Mouse (Mus musculus): ENCODE results near the gene Olfr403.
"Not testable (repeated sequence)": the region's sequence is repeated elsewhere in the genome, so short reads cannot be mapped to it uniquely, and the experiment has no call there.

Olfr403 gene

GRCm38 (mm10) chr11:74185949-74186348 lies at the start of gene Olfr403:
TSS of gene Olfr403 (plus strand) at chr11:74186249.
- Histone ChIP-seq H3K4me1 (replicated peaks; ENCODE audit: low read depth, low read length) (no peaks in the 10 kb centered on the region), H3K9me3 (ENCODE audit: low read length) (peaks cover 49% of the 10 kb centered on the region), H3K36me3 (ENCODE audit: insufficient read depth, low read length) (no peaks in the 10 kb centered on the region), H3K27me3 (ENCODE audit: insufficient read depth, low read length) (no peaks in the 10 kb centered on the region), H3K4me3 (replicated peaks; ENCODE audit: low read length) (no peak within 1 kb of the TSS)
- no peak for TF ChIP-seq CTCF (conservative IDR thresholded peaks at IDR 0.05; ENCODE audit: low read length)
- TF ChIP-seq NANOG (IDR thresholded peaks at IDR 0.05; ENCODE audit: borderline replicate concordance, low read length): no peak
- no peak for TF ChIP-seq POU5F1 (IDR thresholded peaks at IDR 0.05; ENCODE audit: borderline replicate concordance, low read length)

- peak; percentile 12; the same call in 1 of the 2 replicates for TF ChIP-seq NANOG (IDR thresholded peaks at IDR 0.05; ENCODE audit: borderline replicate concordance, low read length)
- peaks cover 92% of the 10 kb centered on the region for H3K9me3 ChIP-seq (ENCODE audit: low read length)
- H3K27me3 ChIP-seq (ENCODE audit: insufficient read depth, low read length); H3K4me1 ChIP-seq (replicated peaks; ENCODE audit: low read depth, low read length); H3K4me3 ChIP-seq (replicated peaks; ENCODE audit: low read length); H3K36me3 ChIP-seq (ENCODE audit: insufficient read depth, low read length): not testable (repeated sequence)
These were observed 46.0 kb upstream of the Olfr403 start for GRCm38 (mm10) chr11:74140001-74140400.

GRCm38 (mm10) chr11:74145866-74146265 lies 40.2 kb upstream of the Olfr403 start:
- H3K4me3 ChIP-seq (replicated peaks; ENCODE audit: low read length): no peak overlapping the region
- no peaks in the 10 kb centered on the region for H3K4me1 ChIP-seq (replicated peaks; ENCODE audit: low read depth, low read length)
- H3K27me3 ChIP-seq (ENCODE audit: insufficient read depth, low read length): no peaks in the 10 kb centered on the region
- peaks cover 97% of the 10 kb centered on the region for H3K9me3 ChIP-seq (ENCODE audit: low read length)
- H3K36me3 ChIP-seq (ENCODE audit: insufficient read depth, low read length): no peaks in the 10 kb centered on the region
- no peak for TF ChIP-seq NANOG (IDR thresholded peaks at IDR 0.05; ENCODE audit: borderline replicate concordance, low read length)

GRCm38 (mm10) chr11:74153229-74153628 lies 32.8 kb upstream of the Olfr403 start, which contains the start of gene Olfr402:
TSS of gene Olfr402 (plus strand) at chr11:74153529.
- TF ChIP-seq CTCF (conservative IDR thresholded peaks at IDR 0.05; ENCODE audit: low read length) (no peak), NANOG (IDR thresholded peaks at IDR 0.05; ENCODE audit: borderline replicate concordance, low read length) (no peak), POU5F1 (IDR thresholded peaks at IDR 0.05; ENCODE audit: borderline replicate concordance, low read length) (no peak)

GRCm38 (mm10) chr11:74168771-74169170 lies 17.3 kb upstream of the Olfr403 start:
- Histone ChIP-seq H3K36me3 (ENCODE audit: insufficient read depth, low read length) (no peaks in the 10 kb centered on the region), H3K4me3 (replicated peaks; ENCODE audit: low read length) (no peak overlapping the region), H3K27me3 (ENCODE audit: insufficient read depth, low read length) (no peaks in the 10 kb centered on the region), H3K9me3 (ENCODE audit: low read length) (peaks cover 51% of the 10 kb centered on the region), H3K4me1 (replicated peaks; ENCODE audit: low read depth, low read length) (no peaks in the 10 kb centered on the region)
- TF ChIP-seq NANOG (IDR thresholded peaks at IDR 0.05; ENCODE audit: borderline replicate concordance, low read length) (no peak), CTCF (conservative IDR thresholded peaks at IDR 0.05; ENCODE audit: low read length) (no peak), POU5F1 (IDR thresholded peaks at IDR 0.05; ENCODE audit: borderline replicate concordance, low read length) (no peak)

More at GRCm38 (mm10) chr11:74153229-74153628, 32.8 kb upstream of the Olfr403 start, which contains the start of gene Olfr402:
- Histone ChIP-seq H3K27me3 (ENCODE audit: insufficient read depth, low read length) (no peaks in the 10 kb centered on the region), H3K36me3 (ENCODE audit: insufficient read depth, low read length) (no peaks in the 10 kb centered on the region), H3K4me3 (replicated peaks; ENCODE audit: low read length) (no peak within 1 kb of the TSS), H3K4me1 (replicated peaks; ENCODE audit: low read depth, low read length) (no peaks in the 10 kb centered on the region), H3K9me3 (ENCODE audit: low read length) (peaks cover 62% of the 10 kb centered on the region)

- H3K36me3 ChIP-seq (ENCODE audit: insufficient read depth, low read length): no peaks in the 10 kb centered on the region
- H3K4me3 ChIP-seq (replicated peaks; ENCODE audit: low read length): no peak overlapping the region
- H3K27me3 ChIP-seq (ENCODE audit: insufficient read depth, low read length): no peaks in the 10 kb centered on the region
- no peak for TF ChIP-seq CTCF (conservative IDR thresholded peaks at IDR 0.05; ENCODE audit: low read length)
- TF ChIP-seq NANOG (IDR thresholded peaks at IDR 0.05; ENCODE audit: borderline replicate concordance, low read length): no peak
- TF ChIP-seq POU5F1 (IDR thresholded peaks at IDR 0.05; ENCODE audit: borderline replicate concordance, low read length): no peak
- peaks cover 52% of the 10 kb centered on the region for H3K9me3 ChIP-seq (ENCODE audit: low read length)
- no peaks in the 10 kb centered on the region for H3K4me1 ChIP-seq (replicated peaks; ENCODE audit: low read depth, low read length)
These were observed 2.9 kb upstream of the Olfr403 start for GRCm38 (mm10) chr11:74183168-74183567.

- H3K36me3 ChIP-seq (ENCODE audit: insufficient read depth, low read length): no peaks in the 10 kb centered on the region
- no peaks in the 10 kb centered on the region for H3K4me1 ChIP-seq (replicated peaks; ENCODE audit: low read depth, low read length)
These were observed 2.3 kb upstream of the Olfr403 start for GRCm38 (mm10) chr11:74183745-74184144.

GRCm38 (mm10) chr11:74211279-74211678 lies 25.2 kb downstream of the Olfr403 start, which contains the start of gene Olfr43:
TSS of gene Olfr43 (minus strand) at chr11:74211379.
- TF ChIP-seq POU5F1 (IDR thresholded peaks at IDR 0.05; ENCODE audit: borderline replicate concordance, low read length) (no peak), CTCF (conservative IDR thresholded peaks at IDR 0.05; ENCODE audit: low read length) (no peak)
- Histone ChIP-seq H3K4me1 (replicated peaks; ENCODE audit: low read depth, low read length) (no peaks in the 10 kb centered on the region), H3K9me3 (ENCODE audit: low read length) (no peaks in the 10 kb centered on the region), H3K4me3 (replicated peaks; ENCODE audit: low read length) (no peak within 1 kb of the TSS), H3K27me3 (ENCODE audit: insufficient read depth, low read length) (no peaks in the 10 kb centered on the region), H3K36me3 (ENCODE audit: insufficient read depth, low read length) (no peaks in the 10 kb centered on the region)

More at GRCm38 (mm10) chr11:74183745-74184144, 2.3 kb upstream of the Olfr403 start:
- no peaks in the 10 kb centered on the region for H3K27me3 ChIP-seq (ENCODE audit: insufficient read depth, low read length)
- H3K4me3 ChIP-seq (replicated peaks; ENCODE audit: low read length): no peak overlapping the region
- H3K9me3 ChIP-seq (ENCODE audit: low read length): peaks cover 51% of the 10 kb centered on the region
- TF ChIP-seq CTCF (conservative IDR thresholded peaks at IDR 0.05; ENCODE audit: low read length) (no peak), NANOG (IDR thresholded peaks at IDR 0.05; ENCODE audit: borderline replicate concordance, low read length) (no peak), POU5F1 (IDR thresholded peaks at IDR 0.05; ENCODE audit: borderline replicate concordance, low read length) (no peak)

GRCm38 (mm10) chr11:74241201-74241600 lies 55.2 kb downstream of the Olfr403 start:
- Histone ChIP-seq H3K36me3 (ENCODE audit: insufficient read depth, low read length) (no peaks in the 10 kb centered on the region), H3K4me3 (replicated peaks; ENCODE audit: low read length) (no peak overlapping the region), H3K4me1 (replicated peaks; ENCODE audit: low read depth, low read length) (no peaks in the 10 kb centered on the region), H3K27me3 (ENCODE audit: insufficient read depth, low read length) (no peaks in the 10 kb centered on the region), H3K9me3 (ENCODE audit: low read length) (peaks cover 49% of the 10 kb centered on the region)
- TF ChIP-seq POU5F1 (IDR thresholded peaks at IDR 0.05; ENCODE audit: borderline replicate concordance, low read length) (no peak), NANOG (IDR thresholded peaks at IDR 0.05; ENCODE audit: borderline replicate concordance, low read length) (no peak), CTCF (conservative IDR thresholded peaks at IDR 0.05; ENCODE audit: low read length) (no peak)

Measured in E14TG2a.4 (cell line).